Mouse (Mus musculus): ENCODE results near the gene Spata5.

GRCm38 (mm10) chr3:37561466-37561865 is 141.8 kb downstream of the Spata5 start:
- TF ChIP-seq CTCF (IDR thresholded peaks at IDR 0.05; ENCODE audit: low read depth, low read length) = no peak
- no peak for TF ChIP-seq POLR2A (IDR thresholded peaks at IDR 0.05; ENCODE audit: borderline replicate concordance, low read depth, low read length)

Measured in bone marrow macrophage, adult 2 months (primary cell).